Mouse (Mus musculus): Measurements from ENCODE around the gene Rabl2.

Gene Rabl2

GRCm38 (mm10) chr15:89591723-89592455 is at the start of gene Rabl2:
Gene Rabl2, minus strand, starts transcription at chr15:89591923.
- peak; percentile 89 for DNase-seq (ENCODE audit: low read depth, low spot score)

GRCm38 (mm10) chr15:89623626-89623959 is 31.9 kb upstream of the Rabl2 start:
- DNase-seq (ENCODE audit: low read depth, low spot score): peak; percentile 78

- DNase-seq (ENCODE audit: low read depth, low spot score): no peak
These were observed 31.4 kb upstream of the Rabl2 start for GRCm38 (mm10) chr15:89622959-89623625.

GRCm38 (mm10) chr15:89622312-89622958 is 30.7 kb upstream of the Rabl2 start:
- peak; percentile 50 for DNase-seq (ENCODE audit: low read depth, low spot score)

- DNase-seq (ENCODE audit: low read depth, low spot score): no peak
These were observed 16.2 kb upstream of the Rabl2 start for GRCm38 (mm10) chr15:89607888-89608287.

- DNase-seq (ENCODE audit: low read depth, low spot score): no peak
These were observed 15.8 kb upstream of the Rabl2 start for GRCm38 (mm10) chr15:89607480-89607879.

- no peak for DNase-seq (ENCODE audit: low read depth, low spot score)
These were observed 14.3 kb upstream of the Rabl2 start for GRCm38 (mm10) chr15:89605822-89606570.

GRCm38 (mm10) chr15:89592548-89592947 is 825 bp upstream of the Rabl2 start:
- DNase-seq (ENCODE audit: low read depth, low spot score): no peak

- DNase-seq (ENCODE audit: low read depth, low spot score): no peak
These were observed 406 bp downstream of the Rabl2 start for GRCm38 (mm10) chr15:89591317-89591716.

GRCm38 (mm10) chr15:89589146-89589545 is 2.6 kb downstream of the Rabl2 start:
- DNase-seq (ENCODE audit: low read depth, low spot score): no peak

- no peak for DNase-seq (ENCODE audit: low read depth, low spot score)
These were observed 6.1 kb downstream of the Rabl2 start for GRCm38 (mm10) chr15:89585631-89586030.

GRCm38 (mm10) chr15:89585101-89585500 is 6.6 kb downstream of the Rabl2 start:
- DNase-seq (ENCODE audit: low read depth, low spot score): no peak

GRCm38 (mm10) chr15:89582494-89582893 is 9.2 kb downstream of the Rabl2 start:
- no peak for DNase-seq (ENCODE audit: low read depth, low spot score)

- DNase-seq (ENCODE audit: low read depth, low spot score): no peak
These were observed 19.6 kb downstream of the Rabl2 start for GRCm38 (mm10) chr15:89572147-89572546.

- DNase-seq (ENCODE audit: low read depth, low spot score): no peak
These were observed 23.6 kb downstream of the Rabl2 start, which contains the start of gene Acr for GRCm38 (mm10) chr15:89568114-89568513. Gene Acr, plus strand, starts transcription at chr15:89568326.

GRCm38 (mm10) chr15:89559202-89559731 is 32.5 kb downstream of the Rabl2 start:
- DNase-seq (ENCODE audit: low read depth, low spot score): no peak

GRCm38 (mm10) chr15:89557996-89558390 is 33.7 kb downstream of the Rabl2 start:
- DNase-seq (ENCODE audit: low read depth, low spot score): no peak

- DNase-seq (ENCODE audit: low read depth, low spot score): no peak
These were observed 34.3 kb downstream of the Rabl2 start for GRCm38 (mm10) chr15:89557179-89557995.

- no peak for DNase-seq (ENCODE audit: low read depth, low spot score)
These were observed 35.1 kb downstream of the Rabl2 start for GRCm38 (mm10) chr15:89556401-89557178.

- no peak for DNase-seq (ENCODE audit: low read depth, low spot score)
These were observed 36.1 kb downstream of the Rabl2 start for GRCm38 (mm10) chr15:89555591-89555990.

All from forelimb bud, embryonic 11.5 days (tissue).